Mouse (Mus musculus) lung, embryonic 16.5 days (tissue): Measurements from ENCODE around the gene Tamm41. TPM values are rescaled to one million over a fixed set of nuclear protein-coding genes. Genes with fewer than 3 reads are reported as not detected.

Experiments used
- ATAC-seq: fragments of 200-750 bp; cut with Nextera tagmentation; 2 replicates; pipeline ENCODE4 v1.8.0; 2017; ENCODE audit warnings: low read depth, mild to moderate bottlenecking, moderate library complexity
- H3K27ac ChIP-seq: fragments of 300-500 bp; sonication (generic); 2 replicates; pipeline ENCODE4 v1.5.1; 2014; ENCODE audit warnings: mild to moderate bottlenecking, control low read depth, low read length
- H3K27me3 ChIP-seq: fragments of 300-500 bp; sonication (generic); 2 replicates; pipeline ENCODE4 v1.6.1; 2014; ENCODE audit warnings: low read depth, low read length, mixed read lengths; ENCODE audit not compliant: control insufficient read depth, insufficient read depth
- H3K36me3 ChIP-seq: fragments of 300-500 bp; sonication (generic); 2 replicates; pipeline ENCODE4 v1.6.1; 2014; ENCODE audit warnings: low read length; ENCODE audit not compliant: control insufficient read depth, insufficient read depth
- H3K4me1 ChIP-seq: fragments of 300-500 bp; sonication (generic); replicated peaks from 2 replicates; pipeline ENCODE4 v1.6.1; 2014; ENCODE audit warnings: low read length, mixed read lengths; ENCODE audit not compliant: control insufficient read depth, insufficient read depth
- H3K4me2 ChIP-seq: fragments of 300-500 bp; sonication (generic); 2 replicates; pipeline ENCODE4 v1.6.1; 2014; ENCODE audit warnings: low read depth, low read length, control low read depth
- H3K4me3 ChIP-seq: fragments of 300-500 bp; sonication (generic); 2 replicates; pipeline ENCODE4 v1.5.1; 2014; ENCODE audit warnings: mild to moderate bottlenecking, low read length, control low read depth
- H3K9ac ChIP-seq: fragments of 300-500 bp; sonication (generic); 2 replicates; pipeline ENCODE4 v1.6.1; 2014; ENCODE audit warnings: low read length, control low read depth
- H3K9me3 ChIP-seq: fragments of 300-500 bp; sonication (generic); 2 replicates; pipeline ENCODE4 v1.6.1; 2016; ENCODE audit warnings: low read length; ENCODE audit not compliant: control insufficient read depth
- WGBS: fragments of 180-500 bp; shearing (Covaris S2); extraction: QIAGEN DNeasy Blood & Tissue Kit; methylation state at CpG from one replicate; pipeline ENCODE4 v1.1.7; 2014; 5-methylcytosine and 5-hydroxymethylcytosine counted together
- polyA plus RNA-seq: library from polyadenylated mRNA; unstranded; fragments of >200 nt; fragmentation: Nextera tagmentation; extraction: Ambion mirVana; gene quantifications from 2 replicates; pipeline ENCODE4 v1.2.1, GENCODE M21; 2015

Tamm41 gene
- polyA plus RNA-seq, 1 experiment from 2014 or later = 52.4 TPM

GRCm38 (mm10) chr6:114991909-114992308, 45.8 kb downstream of the Tamm41 start:
- Histone ChIP-seq H3K36me3 (no peaks in the 10 kb centered on the region), H3K4me1 (peaks cover 8% of the 10 kb centered on the region; the same call in 1 of the 2 replicates), H3K9me3 (no peaks in the 10 kb centered on the region), H3K4me3 (no peak overlapping the region), H3K4me2 (no peak overlapping the region), H3K27ac (no peak overlapping the region), H3K27me3 (no peaks in the 10 kb centered on the region), H3K9ac (no peak overlapping the region)
- no peak for ATAC-seq
- WGBS = 89% methylated on average over 4 of the region's 4 CpGs

DNA sequence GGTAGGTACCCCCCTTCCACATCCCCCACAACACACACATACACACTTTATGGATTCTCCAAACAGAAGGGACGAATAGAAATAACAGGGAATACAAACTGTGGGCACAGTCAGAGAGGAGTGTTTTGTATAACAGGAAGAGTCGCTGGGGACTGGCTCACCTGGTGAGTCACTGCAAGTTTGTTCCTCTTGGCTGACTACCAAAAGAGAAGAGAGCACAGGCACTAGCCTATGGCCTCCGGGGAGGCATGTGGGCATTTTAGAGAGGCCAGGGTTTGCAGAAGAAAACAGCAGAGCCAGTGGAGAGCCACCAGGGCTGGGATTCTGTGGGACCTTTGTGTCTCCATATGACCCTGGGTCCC, 49.1 kb downstream of the Tamm41 start:
- WGBS = 29% methylated on average over 3 of the region's 3 CpGs
- Histone ChIP-seq H3K27ac (peak overlapping the region; percentile 94), H3K4me3 (no peak overlapping the region)

DNA sequence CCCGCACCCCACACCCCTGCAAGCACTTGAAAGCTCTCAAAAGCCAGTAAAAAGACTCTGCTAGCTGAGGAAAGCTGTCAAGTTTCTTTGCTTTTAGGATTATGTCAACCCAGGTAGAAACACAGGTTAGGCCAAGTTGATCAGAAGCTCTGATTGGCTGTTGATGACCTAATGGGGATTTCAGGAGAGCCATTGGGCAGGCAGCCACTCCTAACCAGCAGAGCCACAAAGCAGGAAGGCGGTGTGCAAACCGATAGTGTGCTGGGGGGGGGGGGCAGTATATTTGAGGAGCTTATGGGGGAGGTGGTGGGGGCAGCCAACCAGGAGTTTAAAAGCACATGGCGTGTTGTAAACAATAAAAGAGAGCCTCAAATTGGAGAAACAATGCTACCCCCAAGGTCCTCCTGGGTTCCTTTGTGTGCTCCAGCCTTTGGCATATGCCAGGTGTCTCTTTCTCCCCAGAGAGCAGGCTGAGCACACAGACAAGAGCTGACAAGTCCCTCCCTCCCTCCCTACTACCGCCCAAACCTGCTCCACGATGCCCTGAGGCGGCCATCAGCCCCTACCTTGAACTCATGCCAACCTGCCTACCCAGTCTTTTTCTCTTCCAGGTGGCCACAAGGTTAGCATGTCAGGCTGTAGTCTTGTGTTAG, 49.6 kb downstream of the Tamm41 start:
- H3K4me1 ChIP-seq = peaks cover 8% of the 10 kb centered on the region; the same call in 1 of the 2 replicates
- H3K27ac ChIP-seq = peak overlapping the region; percentile 94
- H3K4me2 ChIP-seq = peak overlapping the region; percentile 9; the same call in 1 of the 2 replicates
- 50% methylated on average over 7 of the region's 7 CpGs for WGBS
- H3K4me3 ChIP-seq = no peak overlapping the region
- H3K36me3 ChIP-seq = no peaks in the 10 kb centered on the region
- H3K9me3 ChIP-seq = no peaks in the 10 kb centered on the region
- no peaks in the 10 kb centered on the region for H3K27me3 ChIP-seq
- no peak overlapping the region for H3K9ac ChIP-seq
- ATAC-seq = peak; percentile 87

More for the DNA sequence above, 49.1 kb downstream of the Tamm41 start:
- H3K9ac ChIP-seq = peak overlapping the region; percentile 38; the same call in 1 of the 2 replicates
- H3K9me3 ChIP-seq = no peaks in the 10 kb centered on the region
- H3K36me3 ChIP-seq = no peaks in the 10 kb centered on the region
- ATAC-seq = peak; percentile 86
- H3K27me3 ChIP-seq = no peaks in the 10 kb centered on the region
- peak overlapping the region; percentile 9; the same call in 1 of the 2 replicates for H3K4me2 ChIP-seq
- peaks cover 8% of the 10 kb centered on the region; the same call in 1 of the 2 replicates for H3K4me1 ChIP-seq

GRCm38 (mm10) chr6:114982671-114983070, 55.0 kb downstream of the Tamm41 start:
- Histone ChIP-seq H3K4me1 (0 out of 2 replicates have a peak, but pooled peaks cover 3% of the 10 kb centered on the region), H3K4me2 (no peak overlapping the region), H3K36me3 (no peaks in the 10 kb centered on the region), H3K9me3 (no peaks in the 10 kb centered on the region), H3K9ac (no peak overlapping the region), H3K27me3 (no peaks in the 10 kb centered on the region), H3K4me3 (no peak overlapping the region), H3K27ac (no peak overlapping the region)
- WGBS = 49% methylated on average over 7 of the region's 7 CpGs
- no peak for ATAC-seq

- no peak overlapping the region for H3K9ac ChIP-seq
- H3K4me2 ChIP-seq = no peak overlapping the region
- no peaks in the 10 kb centered on the region for H3K27me3 ChIP-seq
- H3K9me3 ChIP-seq = no peaks in the 10 kb centered on the region
- WGBS = 69% methylated on average over 1 of the region's 1 CpGs
- H3K36me3 ChIP-seq = no peaks in the 10 kb centered on the region
- H3K4me3 ChIP-seq = no peak overlapping the region
- H3K27ac ChIP-seq = no peak overlapping the region
- no peak for ATAC-seq
- no peaks in the 10 kb centered on the region for H3K4me1 ChIP-seq
Observed at GRCm38 (mm10) chr6:114979715-114980114, 58.0 kb downstream of the Tamm41 start.

DNA sequence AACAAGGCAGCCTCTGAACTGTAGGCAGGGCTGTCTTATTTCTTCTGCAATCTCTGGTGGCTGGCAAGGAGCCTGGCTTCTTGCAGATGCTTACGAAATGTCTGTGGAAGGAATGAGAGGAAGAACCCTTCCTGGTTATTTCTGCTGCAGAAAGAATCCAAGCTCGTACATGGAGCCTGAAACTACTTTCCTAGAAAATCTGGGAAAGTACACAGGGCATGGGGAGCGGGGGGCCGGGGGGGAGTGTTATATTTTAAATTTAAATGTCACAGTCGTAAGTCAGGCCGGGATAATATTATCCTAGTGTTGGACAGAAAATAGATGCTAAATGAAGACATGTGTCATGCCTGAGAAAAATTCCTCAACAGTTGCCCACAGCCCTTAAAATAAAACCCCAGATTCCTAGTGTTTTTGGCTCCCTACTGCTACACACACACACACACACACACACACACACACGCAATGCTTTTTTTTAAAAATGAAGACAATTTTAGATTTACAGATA, 60.7 kb downstream of the Tamm41 start:
- no peak overlapping the region for H3K9ac ChIP-seq
- no peak overlapping the region for H3K27ac ChIP-seq
- no peak overlapping the region for H3K4me2 ChIP-seq
- peak; percentile 49; the same call in 1 of the 2 replicates for ATAC-seq
- H3K36me3 ChIP-seq = no peaks in the 10 kb centered on the region
- H3K4me3 ChIP-seq = no peak overlapping the region
- no peaks in the 10 kb centered on the region for H3K4me1 ChIP-seq
- no peaks in the 10 kb centered on the region for H3K27me3 ChIP-seq
- 70% methylated on average over 7 of the region's 7 CpGs for WGBS
- no peaks in the 10 kb centered on the region for H3K9me3 ChIP-seq

DNA sequence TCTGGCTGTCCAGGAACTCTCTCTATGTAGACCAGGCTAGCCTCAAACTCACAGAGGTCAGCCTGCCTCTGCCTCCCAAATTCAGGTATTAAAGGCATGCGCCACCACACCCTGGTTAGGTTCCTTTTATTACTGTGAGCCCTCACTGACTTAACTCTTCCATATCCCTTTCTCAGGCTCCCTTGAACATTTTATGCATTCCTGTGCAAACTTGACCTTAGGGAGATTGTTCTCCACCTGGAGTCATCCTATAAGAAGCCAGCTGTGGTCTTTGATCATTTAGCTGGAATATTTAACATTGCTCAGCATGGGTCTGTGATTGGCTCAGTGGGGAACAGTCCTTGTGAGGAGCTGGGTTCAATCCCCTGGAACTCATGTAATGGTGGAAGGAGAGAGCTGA, 63.3 kb downstream of the Tamm41 start:
- Histone ChIP-seq H3K27me3 (peaks cover 4% of the 10 kb centered on the region; the same call in 1 of the 2 replicates), H3K4me1 (0 out of 2 replicates have a peak, but pooled peaks cover 2% of the 10 kb centered on the region), H3K4me2 (no peak overlapping the region), H3K9me3 (0 out of 2 replicates have a peak, but pooled peaks cover 2% of the 10 kb centered on the region), H3K9ac (no peak overlapping the region), H3K36me3 (no peaks in the 10 kb centered on the region), H3K27ac (no peak overlapping the region), H3K4me3 (no peak overlapping the region)
- ATAC-seq = no peak
- 97% methylated on average over 1 of the region's 1 CpGs for WGBS

DNA sequence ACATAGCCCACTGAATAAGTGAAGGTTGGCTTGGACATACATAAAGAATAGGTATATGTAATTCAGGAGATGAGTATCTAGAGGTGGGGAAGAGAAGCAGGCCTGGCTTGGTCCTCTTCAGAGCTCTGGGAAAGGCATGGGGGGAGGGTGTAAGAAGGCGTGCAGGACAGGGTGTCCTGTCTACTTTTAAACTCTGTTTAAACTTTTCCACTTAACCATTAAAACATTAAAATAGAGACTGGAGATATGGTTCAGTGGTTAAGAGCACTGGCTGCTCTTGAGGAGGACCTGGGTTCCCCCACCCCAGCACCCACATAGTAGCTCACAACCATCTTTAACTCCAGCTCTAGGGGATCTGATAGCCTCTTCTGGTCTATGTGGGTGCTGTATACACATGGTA, 64.7 kb downstream of the Tamm41 start:
- H3K27ac ChIP-seq = no peak overlapping the region
- no peak for ATAC-seq
- H3K36me3 ChIP-seq = no peaks in the 10 kb centered on the region
- H3K4me2 ChIP-seq = no peak overlapping the region
- H3K4me1 ChIP-seq = peaks cover 4% of the 10 kb centered on the region; the same call in 1 of the 2 replicates
- no peak overlapping the region for H3K9ac ChIP-seq
- H3K27me3 ChIP-seq = peaks cover 6% of the 10 kb centered on the region; the same call in 1 of the 2 replicates
- 37% methylated on average over 1 of the region's 1 CpGs for WGBS
- H3K4me3 ChIP-seq = no peak overlapping the region
- 0 out of 2 replicates have a peak, but pooled peaks cover 2% of the 10 kb centered on the region for H3K9me3 ChIP-seq

GRCm38 (mm10) chr6:114970895-114971294, 66.8 kb downstream of the Tamm41 start:
- Histone ChIP-seq H3K4me1 (peaks cover 4% of the 10 kb centered on the region; the same call in 1 of the 2 replicates), H3K9ac (no peak overlapping the region), H3K36me3 (no peaks in the 10 kb centered on the region), H3K27ac (no peak overlapping the region), H3K27me3 (peaks cover 8% of the 10 kb centered on the region; the same call in 1 of the 2 replicates), H3K4me2 (no peak overlapping the region), H3K4me3 (no peak overlapping the region), H3K9me3 (0 out of 2 replicates have a peak, but pooled peaks cover 2% of the 10 kb centered on the region)
- WGBS = 71% methylated on average over 5 of the region's 5 CpGs
- ATAC-seq = no peak
